Mouse (Mus musculus): Measurements from ENCODE around the gene Ube2q1. TPM values are rescaled to one million over a fixed set of nuclear protein-coding genes. Genes with fewer than 3 reads are reported as not detected.

Ube2q1 gene
- total RNA-seq (2015), result 113 and 119 TPM in 2 replicates
- total RNA-seq (2017), result 133 and 138 TPM in 2 replicates

DNA sequence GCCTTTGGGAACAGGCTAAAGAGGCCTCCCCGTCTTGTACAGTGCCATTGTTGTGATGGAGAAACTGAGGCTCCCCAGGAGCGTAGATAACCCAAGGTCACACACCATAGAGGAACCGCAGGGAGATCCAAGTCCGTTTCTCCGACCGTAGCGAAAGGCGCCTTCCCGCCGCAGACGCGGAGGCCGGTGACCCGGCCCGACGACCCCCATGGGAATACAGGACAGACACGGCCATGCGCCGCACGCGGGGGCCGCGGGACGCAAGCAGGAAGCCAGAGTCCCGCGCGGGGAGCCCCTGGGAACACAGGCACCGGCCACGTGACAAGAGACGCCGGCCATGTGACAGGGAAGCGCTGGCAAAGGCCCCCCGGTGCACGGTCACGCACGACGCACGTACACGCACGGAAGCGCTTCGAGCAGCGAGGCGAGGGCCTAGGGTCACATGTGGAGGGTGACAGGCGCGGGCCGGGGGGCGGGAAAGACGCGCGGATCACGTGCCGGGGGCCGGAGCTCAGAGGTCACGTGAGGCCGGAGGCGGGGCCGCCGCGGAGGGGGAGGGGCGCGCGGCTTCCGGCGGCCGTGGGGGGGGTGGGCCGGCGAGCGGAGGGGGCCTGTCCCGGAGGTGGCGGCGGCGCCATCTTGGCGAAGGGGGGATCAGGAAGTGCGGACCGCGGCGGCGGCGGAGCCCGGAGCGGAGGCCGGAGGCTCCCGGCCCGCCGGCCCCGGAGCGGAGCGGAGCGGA lies at the start of gene Ube2q1:
Ube2q1 (plus strand) TSS at position 649 of the 742 bp plus-strand sequence.
- peak; percentile 85 for ATAC-seq (ENCODE audit: poor library complexity, severe bottlenecking)

DNA sequence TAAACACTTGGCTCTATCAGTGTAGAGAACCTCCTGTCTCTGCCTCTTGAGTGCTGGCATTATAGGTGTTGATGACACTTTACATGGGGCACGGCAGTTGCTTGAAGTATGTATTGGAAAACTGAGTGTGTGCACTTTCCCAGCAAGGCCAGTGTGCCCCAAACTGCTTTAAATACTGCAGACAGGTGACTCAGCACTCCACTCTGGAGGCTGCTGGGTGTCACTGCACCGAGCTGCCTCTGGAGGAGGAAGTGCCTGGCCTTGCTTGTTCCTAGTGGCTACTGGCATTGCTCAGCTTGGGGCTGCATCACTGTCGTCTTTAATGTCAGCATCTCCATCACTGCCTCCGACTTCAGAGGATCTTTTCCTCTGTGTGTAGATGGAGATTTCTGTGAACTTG lies 46.4 kb upstream of the Ube2q1 start:
- peak; percentile 78 for ATAC-seq (ENCODE audit: poor library complexity, severe bottlenecking)

DNA sequence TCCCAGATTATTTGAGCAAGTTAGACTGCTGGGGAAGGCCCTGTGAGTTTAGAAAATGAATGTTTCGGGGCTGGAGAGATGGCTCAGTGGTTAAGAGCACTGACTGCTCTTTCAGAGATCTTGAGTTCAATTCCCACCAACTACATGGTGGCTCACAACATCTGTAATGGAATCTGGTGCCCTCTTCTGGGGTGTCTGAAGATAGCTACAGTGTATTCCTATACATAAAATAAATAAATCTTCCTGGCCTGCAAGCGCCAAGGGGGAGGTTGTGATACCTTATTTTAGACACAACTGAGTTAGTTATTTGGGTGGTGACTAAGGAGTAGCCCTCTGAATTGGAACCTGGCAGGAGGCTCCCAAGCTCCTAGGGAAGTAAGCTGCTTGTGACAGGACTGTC lies 44.6 kb upstream of the Ube2q1 start:
- ATAC-seq (ENCODE audit: poor library complexity, severe bottlenecking), result no peak

DNA sequence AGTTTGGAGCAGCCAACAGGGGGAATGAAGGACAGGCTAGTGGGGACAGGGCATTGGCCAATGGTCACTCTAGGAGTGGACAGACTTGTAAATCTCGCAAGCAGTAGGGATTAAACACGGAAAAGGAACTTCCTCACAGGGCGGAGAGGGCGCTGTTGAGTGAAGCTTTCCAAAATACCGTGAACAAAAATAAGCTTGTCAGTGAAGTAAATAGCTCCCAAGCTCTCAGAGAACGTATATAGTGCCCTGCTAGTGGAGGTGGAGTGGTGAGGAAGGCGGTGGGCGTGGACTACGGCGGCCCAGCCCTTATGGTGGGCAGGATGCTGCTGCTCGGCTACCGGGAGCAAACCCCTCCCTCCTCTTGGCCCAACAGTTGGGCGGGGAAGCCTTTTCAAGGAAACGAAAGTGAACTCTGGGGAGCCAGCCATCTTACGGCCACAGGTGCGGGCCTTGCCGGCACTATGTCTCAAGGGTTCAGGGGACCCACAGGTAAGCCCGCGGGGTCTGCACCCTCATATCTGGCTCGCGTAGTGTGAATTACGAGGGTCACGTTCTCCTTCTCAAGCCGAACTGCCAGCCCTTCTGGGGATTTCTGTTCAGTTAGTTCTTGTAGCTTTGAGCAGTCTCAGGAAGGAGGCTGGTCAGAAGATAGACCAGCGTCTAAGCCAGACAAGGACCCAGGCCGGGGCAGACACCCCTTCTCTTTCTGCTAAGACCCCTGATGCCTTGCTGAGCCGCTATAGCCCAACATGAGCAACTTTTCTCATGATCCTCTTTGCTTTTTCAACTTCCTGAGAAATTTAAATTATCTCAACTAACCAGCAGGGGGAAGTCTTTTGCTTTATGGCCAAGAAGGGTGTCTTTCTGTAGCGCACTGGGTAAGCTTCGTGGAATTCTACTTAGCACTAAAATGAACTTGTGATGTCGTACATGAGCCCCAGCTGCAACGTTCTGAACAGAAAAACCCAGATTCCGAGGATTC lies 42.8 kb upstream of the Ube2q1 start:
- ATAC-seq (ENCODE audit: poor library complexity, severe bottlenecking), result peak; percentile 96

DNA sequence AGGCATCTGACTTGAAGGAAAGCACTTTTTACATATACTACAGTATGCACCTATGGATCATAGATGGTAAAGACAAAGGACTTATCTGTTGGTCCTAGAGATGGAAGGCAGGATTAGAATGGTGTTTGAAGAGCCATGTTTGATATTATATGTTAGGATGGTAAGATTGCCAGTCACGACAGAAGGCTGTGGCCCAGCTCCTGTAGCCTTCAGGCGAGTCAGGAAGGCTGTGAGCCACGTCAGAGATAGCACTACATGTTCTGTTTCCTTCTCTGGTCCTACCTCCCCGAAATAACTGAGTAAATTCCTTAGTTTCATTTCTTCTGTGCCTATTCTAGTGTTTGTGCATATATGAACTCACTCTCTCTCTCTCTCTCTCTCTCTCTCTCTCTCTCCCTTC lies 41.3 kb upstream of the Ube2q1 start:
- ATAC-seq (ENCODE audit: poor library complexity, severe bottlenecking), result no peak

DNA sequence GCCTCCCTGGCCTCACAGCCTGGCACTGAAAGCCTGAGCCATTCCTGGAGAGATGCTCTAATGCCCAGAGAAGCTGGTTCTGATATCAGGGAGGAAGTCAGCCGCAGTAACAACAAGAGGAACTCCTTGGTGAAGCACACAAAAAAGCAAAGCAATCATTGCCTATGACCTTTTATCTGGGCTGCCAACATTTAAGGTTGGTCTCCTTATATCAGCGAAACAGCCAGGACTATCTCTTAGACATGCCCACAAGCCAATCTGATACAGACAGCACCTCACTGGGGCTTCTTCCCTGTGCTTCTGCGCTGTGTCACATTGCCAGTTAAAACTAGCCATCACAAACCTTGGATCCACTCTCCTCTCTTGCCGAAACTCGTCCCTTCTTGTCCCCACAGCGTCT lies 34.9 kb upstream of the Ube2q1 start:
- ATAC-seq (ENCODE audit: poor library complexity, severe bottlenecking), result no peak

DNA sequence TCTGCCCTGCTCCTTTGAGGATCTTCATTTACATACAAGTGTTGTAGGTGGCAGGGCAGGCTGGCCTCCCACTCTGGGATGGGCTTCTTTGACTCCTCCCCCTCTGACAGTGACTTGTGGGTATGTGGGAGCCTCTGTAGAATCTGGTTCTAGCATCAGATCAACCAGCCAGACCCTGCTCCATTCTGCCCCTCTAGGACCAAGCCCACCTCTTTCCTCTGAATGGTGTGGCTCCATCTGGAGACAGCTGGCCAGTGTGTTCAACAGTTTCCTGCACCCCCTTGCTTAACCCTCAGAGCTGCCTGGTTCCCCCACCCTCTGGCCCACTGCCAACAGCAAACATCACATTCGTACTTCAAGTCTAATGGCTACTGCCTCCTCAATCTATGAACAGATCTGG lies 21.1 kb upstream of the Ube2q1 start:
- ATAC-seq (ENCODE audit: poor library complexity, severe bottlenecking), result no peak

DNA sequence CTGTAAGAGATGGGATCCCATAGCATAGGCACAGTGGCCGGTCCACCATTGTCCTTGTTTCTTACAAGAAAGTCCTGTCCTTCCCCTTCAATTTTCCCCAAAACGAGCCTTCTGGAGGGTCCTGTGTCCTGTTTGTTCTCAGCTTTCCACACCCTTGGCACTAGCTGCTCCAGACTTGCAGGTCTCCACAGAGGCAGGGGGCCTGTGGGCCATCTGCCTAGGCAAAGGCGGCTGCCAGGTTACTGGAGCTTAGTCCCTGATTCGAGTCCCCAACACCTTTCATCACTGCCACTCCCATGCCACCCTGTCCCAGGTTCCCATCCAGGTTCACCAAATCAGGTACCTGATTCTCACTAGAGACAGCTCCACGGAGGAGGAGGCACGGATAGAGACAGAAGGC lies 18.1 kb upstream of the Ube2q1 start:
- no peak for ATAC-seq (ENCODE audit: poor library complexity, severe bottlenecking)

DNA sequence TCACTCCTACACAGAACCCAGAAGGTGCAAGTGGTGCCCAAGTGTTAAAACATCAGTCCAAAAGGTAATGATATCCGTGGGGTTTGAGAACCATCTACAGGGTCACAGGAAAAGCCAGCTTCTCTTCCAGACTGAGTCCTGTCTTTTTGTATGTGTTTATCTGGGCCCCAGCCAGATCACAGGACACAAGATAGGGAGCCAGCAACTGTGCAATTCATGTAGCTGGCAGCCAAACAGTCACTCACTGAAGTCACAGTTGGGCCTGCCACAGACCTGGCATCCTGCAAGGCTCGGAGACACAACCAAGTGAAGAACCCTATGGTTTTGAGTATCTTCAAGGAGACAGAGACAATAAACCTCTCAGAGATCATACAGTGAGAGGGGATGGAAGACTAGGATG lies 15.6 kb upstream of the Ube2q1 start:
- ATAC-seq (ENCODE audit: poor library complexity, severe bottlenecking), result no peak

DNA sequence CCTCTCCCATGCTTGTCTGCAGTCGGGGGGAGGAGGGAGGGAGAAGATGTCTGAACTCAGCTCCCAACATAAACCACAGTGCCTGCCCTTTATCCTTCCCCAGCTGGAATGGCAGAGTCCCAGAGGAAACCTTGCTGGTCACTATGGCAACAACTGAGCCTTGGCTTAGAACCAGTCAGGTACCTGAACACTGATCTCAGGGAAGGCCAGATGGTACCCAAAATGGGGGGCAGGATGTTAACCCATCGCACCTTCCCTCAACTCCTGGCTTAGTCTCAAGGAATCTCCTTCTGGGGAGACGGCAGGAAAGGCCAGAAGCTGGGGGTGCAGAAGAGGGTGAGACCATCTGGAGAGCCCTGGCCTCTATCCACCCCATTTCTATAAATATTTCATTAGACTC lies 13.6 kb upstream of the Ube2q1 start:
- no peak for ATAC-seq (ENCODE audit: poor library complexity, severe bottlenecking)

DNA sequence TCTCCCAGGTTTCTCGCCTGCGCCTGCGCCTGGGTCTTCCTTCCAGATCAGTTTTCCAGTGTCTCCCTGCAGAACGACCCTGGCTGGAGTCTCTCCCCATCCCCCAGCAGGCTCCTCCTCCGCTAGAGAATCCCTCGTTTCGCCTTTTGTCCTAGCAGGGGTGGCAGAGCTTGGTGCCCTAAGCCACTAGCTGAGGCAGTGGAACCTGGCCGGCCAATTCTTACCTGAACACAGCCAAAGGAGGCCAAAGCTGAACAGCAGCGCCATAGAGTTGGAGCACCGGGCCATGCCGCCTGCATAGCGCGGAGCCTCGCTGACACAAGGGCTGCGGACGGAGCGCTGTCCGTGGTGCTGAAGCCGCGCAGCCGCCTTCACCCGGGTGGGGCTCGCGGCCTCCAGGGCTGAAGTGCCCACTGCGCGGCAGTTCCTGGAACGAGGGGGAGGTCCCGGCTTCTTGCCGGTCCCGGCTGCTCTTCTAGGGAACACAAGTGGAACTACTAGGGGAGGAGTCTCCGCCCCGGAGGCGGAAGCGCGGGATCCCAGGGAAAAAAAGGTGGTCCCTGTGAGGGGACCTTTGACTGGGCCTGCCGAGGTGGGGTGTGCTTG lies 9.2 kb upstream of the Ube2q1 start, which contains the start of gene Chrnb2:
Chrnb2 (minus strand) TSS at position 514 of the 606 bp plus-strand sequence.
- peak; percentile 93 for ATAC-seq (ENCODE audit: poor library complexity, severe bottlenecking)

DNA sequence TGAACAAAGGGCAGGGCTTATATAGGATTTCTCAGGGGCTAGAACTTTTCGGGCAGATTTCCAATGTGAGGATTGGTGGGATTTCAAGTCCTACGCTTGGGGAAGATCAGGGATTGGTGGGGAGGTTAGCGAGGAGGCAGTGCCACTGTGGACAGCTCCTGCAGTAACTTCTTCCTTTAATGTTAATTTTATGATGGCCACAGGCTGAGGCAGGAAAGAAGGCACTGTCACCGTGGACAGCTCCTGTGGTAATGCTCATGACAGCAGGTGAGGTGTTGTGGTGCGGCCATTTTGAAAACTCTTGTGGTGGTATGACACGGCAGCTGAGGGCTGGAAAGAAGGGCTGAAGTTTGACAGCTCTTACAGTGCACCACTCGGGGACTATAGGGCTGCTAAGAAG lies 3.8 kb upstream of the Ube2q1 start:
- ATAC-seq (ENCODE audit: poor library complexity, severe bottlenecking), result no peak

DNA sequence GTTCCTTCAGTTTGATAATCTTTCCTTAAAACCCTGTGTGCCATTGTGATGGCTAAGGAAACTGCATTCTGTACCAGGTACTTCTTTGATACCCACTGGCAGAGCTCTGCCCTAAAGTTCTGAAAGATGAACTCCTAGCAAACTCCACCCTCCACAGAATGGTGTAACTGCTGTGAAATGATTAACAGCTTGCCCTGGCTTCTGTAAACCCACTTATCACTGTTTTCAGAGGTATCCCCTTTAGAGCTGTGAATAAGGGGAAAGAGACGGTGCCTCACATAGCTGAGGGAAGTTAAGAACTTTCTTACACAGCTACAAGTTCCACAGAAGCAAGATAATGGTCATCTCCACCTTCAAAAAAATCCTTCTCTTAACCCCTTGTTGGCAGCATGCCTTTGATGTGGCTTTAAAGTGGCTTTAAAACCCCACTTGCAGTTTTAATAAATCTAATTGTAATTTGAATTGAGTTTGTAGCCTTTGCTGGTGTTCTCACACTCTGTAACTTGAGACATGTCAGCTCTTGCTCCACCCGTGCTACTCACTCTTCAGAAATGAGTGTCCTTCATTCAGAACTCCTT lies 2.9 kb upstream of the Ube2q1 start:
- no peak for ATAC-seq (ENCODE audit: poor library complexity, severe bottlenecking)

DNA sequence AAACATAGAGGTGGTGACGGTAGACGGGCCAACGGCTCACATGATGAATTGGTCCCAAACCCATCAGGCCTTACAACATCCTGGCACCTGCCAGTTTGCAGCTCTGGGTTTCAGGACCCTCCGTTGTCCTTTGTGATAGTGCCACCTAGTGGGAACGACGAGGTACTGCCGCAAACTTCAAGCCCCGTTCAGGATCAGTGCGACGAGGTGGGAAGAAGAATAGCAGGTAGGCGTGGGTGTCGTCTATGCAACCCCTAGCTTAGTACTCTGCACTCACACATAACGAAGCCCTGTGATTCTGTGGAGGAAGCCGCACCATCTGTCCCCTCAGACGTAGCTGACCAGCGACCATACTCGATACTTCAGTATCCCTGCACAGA lies 838 bp upstream of the Ube2q1 start:
- peak; percentile 67 for ATAC-seq (ENCODE audit: poor library complexity, severe bottlenecking)

DNA sequence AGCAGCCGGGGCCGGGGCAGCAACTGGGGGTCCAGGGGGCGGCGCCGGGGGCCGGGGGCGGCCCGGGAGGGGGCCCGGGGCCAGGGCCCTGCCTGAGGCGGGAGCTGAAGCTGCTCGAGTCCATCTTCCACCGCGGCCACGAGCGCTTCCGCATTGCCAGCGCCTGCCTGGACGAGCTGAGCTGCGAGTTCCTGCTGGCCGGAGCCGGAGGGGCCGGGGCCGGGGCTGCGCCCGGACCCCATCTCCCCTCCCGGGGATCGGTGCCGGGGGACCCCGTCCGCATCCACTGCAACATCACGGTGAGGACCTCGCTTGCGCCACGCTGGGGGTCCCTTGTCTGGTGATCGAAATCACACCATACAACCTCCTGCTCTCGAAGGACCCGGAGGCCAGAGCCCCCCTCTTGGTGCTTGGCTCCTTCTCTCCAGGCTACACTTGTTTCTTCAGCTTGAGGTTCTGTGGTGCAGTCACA lies 360 bp downstream of the Ube2q1 start:
- ATAC-seq (ENCODE audit: poor library complexity, severe bottlenecking), result 0 out of 2 replicates have a peak, but pooled peaks have one; percentile 24

DNA sequence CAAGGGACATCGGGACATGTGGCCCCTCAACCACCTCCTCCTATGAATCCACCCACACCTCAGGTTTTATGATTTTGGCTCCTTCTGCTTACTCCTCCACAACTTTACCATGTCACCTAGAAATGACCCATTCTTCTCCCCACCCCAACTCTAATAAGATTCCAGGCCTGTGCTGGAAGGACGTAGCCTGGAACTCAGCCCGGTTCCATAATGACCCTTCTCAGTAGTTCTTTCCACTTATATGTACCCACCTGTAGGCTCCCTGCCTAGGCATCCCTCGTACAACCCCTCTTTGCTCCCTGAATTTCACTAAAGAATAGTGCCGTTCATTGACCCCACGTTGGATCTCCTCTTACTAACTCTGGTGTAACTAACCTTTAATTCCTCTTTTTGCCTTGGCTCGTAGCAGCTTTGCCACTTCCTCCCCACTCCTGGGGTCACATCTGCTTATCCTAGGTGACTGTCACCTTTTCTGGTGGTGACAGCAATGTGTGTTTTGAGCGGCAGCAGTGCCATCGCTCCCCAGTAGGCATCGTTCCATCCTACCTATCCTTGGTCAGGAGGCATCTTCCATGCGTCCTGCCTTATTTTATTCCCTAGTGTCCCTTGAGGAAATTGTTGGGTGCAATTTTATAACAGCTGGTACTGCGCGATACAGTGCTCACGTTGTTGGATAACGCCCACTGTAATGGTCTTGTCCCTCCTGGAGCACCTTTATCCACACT lies 982 bp downstream of the Ube2q1 start:
- peak; percentile 61 for ATAC-seq (ENCODE audit: poor library complexity, severe bottlenecking)

DNA sequence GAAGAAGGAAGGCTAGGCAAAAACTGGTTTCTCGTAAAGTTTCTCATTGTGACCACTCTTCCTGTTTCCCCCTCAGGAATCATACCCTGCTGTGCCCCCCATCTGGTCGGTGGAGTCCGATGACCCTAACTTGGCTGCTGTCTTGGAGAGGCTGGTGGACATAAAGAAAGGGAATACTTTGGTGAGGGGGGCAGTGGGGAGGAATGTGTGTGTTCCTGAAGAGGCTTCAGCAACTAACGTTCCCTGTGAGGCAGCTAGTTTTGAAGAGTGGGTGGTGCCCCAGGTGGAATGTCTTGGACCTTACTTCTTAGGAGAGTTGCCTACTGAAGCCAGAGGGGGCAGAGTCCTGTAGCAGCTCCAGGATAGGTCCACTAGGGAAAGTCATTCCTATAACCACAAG lies 2.6 kb downstream of the Ube2q1 start:
- no peak for ATAC-seq (ENCODE audit: poor library complexity, severe bottlenecking)

DNA sequence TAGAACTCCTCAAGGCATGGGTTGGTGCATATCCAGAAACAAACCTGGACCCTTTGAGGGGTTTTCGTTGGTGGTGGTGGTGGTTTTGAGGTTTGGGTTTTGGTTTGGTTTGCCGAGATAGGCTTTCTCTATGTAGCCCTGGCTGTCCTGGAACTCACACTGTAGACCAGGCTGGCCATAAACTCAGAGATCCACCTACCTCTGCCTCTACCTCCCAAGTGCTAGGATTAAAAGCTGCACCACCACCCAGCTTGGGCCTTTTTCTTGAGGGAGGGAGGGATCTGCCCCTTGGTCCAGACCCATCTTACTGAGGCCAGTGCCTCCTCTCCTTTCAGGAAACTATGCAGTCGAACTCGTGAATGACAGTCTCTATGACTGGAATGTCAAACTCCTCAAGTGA lies 6.7 kb downstream of the Ube2q1 start:
- no peak for ATAC-seq (ENCODE audit: poor library complexity, severe bottlenecking)

DNA sequence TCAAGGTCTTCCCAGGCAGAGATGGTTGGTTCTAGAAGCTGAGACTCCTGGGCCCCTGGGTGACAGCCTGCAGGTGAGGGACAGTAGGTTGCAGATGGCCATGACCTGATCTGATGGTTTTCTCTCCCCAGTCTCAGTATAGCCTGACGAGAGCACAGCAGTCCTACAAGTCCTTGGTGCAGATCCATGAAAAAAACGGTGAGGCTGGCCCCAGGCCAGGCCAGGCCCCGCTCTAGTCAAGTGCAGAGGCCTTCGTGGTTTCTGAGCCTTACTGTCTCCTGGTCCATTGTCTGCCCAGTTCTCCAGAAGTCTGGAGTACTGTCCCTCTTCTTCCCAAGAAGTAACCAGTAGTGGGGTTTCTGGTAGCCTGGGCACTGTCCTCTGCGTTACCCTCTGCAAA lies 8.2 kb downstream of the Ube2q1 start:
- ATAC-seq (ENCODE audit: poor library complexity, severe bottlenecking), result no peak

All from megakaryocyte, adult 5-6 weeks (primary cell).